Mouse (Mus musculus): ENCODE measurements around the gene Irs2. TPM values are rescaled to one million over a fixed set of nuclear protein-coding genes. Genes with fewer than 3 reads are reported as not detected.

Gene Irs2
- total RNA-seq, 1 experiment from 2014 or later: 31.1 TPM

DNA sequence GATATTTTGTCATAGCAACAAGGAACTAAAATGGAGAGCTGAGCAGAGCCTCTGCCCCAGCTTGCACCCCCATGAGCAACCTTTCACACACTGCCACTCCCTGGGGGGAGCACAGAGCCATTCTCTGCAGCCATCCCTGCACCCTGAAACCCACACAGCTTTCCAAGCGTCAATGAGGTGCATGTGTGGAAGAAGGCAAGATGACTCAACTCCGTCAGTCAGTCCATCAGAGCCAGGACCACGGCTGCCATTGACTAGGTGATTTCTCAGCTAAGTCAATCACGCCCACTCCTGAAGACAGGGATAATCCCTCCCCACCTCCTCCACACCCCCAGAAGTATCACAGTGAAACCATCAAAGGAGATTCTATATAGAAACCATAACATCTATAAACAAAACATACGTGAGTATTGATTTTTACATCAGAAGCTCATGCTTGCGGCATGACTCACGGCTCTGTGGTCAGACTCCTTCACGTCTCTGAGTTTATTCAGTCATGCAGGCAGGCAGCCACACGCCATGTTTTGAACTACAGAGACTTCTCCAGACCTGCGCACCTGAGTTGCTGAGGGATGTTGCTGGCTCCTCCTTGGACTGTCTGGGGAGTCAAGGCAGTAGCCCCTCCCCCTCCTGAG, 14.6 kb downstream of the Irs2 start:
- no peak for ATAC-seq (replicated peaks; ENCODE audit: insufficient number of reproducible peaks, low FRiP score, low TSS enrichment, poor library complexity, severe bottlenecking)

DNA sequence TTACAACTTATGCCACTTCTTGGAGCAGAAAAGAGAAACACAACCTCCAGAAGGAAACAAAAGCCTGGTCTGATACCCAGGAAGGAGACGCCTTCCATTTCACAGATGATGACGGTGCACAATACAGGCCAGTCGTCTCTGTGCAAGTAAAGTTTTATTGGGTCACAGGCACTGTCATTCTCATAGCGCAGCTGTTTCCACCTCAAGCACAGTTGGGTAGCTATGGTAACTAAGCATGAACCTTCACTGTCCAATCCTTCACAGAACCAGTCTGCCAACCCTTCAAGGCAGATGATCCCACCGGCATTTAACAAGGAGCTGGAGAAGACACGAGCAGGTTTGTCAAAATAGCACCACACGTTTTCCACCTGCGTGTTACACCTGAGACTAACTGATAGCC, 16.2 kb downstream of the Irs2 start:
- no peak for ATAC-seq (replicated peaks; ENCODE audit: insufficient number of reproducible peaks, low FRiP score, low TSS enrichment, poor library complexity, severe bottlenecking)

DNA sequence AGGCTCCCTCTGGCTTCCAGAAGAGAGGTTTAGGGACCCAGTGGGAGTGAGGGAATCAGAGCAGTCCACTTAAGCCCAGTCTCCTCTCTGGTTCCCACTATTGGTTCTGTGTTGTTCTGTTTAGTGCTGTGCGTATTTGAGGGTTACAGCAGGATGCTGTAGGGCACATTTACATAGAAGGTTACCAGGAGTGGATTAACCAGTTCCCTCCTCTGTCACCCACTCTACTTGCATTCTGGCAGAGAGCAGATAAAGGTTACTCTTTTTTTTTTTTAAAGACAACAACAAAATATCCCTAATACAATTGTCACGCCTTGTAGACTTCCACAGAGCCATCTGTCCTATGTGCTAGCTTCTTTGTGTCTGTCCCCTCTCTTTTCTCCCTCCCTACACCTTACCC, 16.9 kb downstream of the Irs2 start:
- no peak for ATAC-seq (replicated peaks; ENCODE audit: insufficient number of reproducible peaks, low FRiP score, low TSS enrichment, poor library complexity, severe bottlenecking)

DNA sequence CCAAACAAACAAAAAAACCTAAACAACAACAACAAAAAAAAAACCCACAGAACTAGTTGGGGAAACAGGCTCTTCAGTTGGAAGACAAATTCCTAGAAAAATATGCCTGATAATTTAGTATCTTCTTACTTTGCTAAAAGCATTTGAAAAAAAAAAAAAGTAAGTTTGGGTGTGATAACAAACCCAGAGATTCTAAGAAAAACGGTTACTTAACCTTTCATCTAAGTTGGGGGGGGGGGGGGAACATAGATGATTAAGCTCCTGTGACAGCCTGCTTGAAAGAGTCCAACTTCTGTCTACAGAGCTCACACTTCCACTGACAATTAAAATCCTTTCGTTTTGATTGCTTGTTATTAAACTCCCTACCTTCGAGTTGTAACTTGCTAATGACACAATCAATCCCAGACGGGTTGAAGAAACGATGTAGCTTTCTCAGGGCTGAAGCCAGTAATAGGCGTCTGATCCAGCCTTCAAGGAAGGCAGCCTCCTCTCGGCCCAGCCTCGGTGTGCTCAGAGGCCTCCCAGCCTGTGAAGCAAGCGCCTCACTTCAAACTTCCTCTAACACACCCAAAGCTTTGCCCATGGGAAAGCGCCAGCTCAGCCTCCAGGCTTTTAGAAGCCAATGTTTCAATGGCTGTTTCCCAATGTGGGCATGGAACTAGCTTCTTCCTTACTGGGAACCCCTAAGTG, 17.7 kb downstream of the Irs2 start:
- ATAC-seq (replicated peaks; ENCODE audit: insufficient number of reproducible peaks, low FRiP score, low TSS enrichment, poor library complexity, severe bottlenecking): no peak

DNA sequence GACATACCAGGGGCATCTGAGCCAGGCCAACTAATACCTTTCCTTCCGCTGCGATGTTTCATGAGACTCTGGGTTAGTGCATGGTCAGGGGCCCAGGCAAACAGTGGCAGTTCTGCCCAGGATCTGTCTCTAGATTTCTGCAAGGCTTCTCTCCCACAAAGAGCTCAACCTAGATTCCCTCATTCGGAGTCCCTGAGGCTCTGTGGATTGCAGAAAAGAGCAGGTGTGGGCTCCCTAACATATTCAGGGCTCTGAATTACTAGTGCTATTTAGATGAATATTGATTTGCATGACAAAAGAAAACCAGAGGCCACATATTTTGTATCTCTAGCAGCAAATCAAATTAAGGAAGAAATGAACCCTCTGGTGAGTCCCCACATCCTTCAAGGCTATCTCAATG, 18.3 kb downstream of the Irs2 start:
- no peak for ATAC-seq (replicated peaks; ENCODE audit: insufficient number of reproducible peaks, low FRiP score, low TSS enrichment, poor library complexity, severe bottlenecking)

DNA sequence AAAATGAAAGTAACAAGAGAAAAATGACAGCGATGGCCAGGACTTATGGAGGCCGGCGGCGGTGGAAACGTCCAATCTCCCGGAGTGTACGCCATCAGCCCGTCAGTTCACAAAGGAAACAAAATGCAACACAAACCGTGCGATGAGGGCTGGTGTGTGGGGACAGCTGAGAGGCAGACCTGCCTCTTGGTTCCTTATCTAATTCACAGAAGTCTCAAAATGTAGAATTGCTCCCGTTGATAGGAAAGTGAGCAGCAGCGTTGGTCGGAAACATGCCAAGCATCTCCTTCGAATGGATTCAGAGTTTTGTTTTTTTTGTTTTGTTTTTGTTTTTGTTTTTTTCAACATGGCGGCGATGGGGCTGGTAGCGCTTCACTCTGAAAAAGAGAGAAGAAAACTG, 21.6 kb downstream of the Irs2 start:
- no peak for ATAC-seq (replicated peaks; ENCODE audit: insufficient number of reproducible peaks, low FRiP score, low TSS enrichment, poor library complexity, severe bottlenecking)

DNA sequence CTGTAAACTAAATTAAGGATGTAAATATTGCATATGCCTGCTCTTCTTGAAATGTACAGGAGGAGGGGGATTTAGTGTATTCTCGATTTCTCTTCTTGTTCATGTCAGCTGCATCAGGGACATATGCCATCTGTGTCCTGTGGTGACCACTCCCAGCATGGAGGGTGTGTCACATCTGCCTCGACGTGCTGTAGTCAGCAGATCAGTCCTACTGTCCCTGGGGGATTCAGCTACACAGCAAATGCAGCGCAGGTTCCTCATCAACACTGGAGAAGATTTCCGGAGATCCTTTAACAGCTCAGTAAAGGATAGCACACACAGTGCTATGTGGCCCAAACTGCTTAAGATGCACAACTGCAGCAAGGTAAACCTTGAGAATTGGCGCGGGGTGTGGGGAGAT, 23.2 kb downstream of the Irs2 start:
- ATAC-seq (replicated peaks; ENCODE audit: insufficient number of reproducible peaks, low FRiP score, low TSS enrichment, poor library complexity, severe bottlenecking): no peak

DNA sequence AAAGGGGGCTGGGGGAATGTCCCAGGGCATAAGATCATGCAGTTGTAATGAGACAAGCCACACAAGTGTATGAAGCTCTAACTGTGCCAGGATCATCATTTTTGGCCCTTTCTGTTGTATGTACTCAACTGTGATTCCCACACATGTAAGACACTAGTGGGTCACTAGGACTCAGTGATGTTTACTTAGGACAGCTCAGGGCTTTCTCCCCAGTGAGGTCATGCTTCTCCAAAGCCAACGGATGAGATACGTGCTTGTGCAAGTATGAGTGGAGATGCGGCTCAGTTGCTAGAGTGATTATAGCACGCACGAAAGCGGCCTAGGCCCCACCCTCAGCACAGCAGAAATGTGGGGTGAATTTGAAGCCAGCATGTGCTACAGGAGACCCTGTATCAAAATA, 27.4 kb downstream of the Irs2 start:
- no peak for ATAC-seq (replicated peaks; ENCODE audit: insufficient number of reproducible peaks, low FRiP score, low TSS enrichment, poor library complexity, severe bottlenecking)

DNA sequence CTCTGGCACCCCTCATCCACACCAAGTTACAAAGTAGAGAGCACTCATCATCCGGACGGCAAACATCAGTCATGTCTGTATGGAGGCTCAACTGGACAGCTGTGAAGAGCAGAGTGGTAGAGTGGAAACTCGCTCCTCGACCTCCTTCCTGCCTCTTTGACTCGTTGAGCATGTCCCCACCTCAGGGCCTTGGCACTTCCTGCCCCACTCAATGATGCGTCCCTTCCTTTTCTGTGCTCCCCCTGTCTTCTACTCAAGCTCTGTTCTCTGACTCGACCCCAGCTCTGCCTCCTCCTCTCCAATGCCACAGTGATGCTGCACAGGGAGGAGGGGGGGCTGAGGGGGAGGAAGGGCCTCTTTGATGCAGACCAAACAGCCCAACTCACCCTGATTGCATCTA, 28.3 kb downstream of the Irs2 start:
- ATAC-seq (replicated peaks; ENCODE audit: insufficient number of reproducible peaks, low FRiP score, low TSS enrichment, poor library complexity, severe bottlenecking): no peak

DNA sequence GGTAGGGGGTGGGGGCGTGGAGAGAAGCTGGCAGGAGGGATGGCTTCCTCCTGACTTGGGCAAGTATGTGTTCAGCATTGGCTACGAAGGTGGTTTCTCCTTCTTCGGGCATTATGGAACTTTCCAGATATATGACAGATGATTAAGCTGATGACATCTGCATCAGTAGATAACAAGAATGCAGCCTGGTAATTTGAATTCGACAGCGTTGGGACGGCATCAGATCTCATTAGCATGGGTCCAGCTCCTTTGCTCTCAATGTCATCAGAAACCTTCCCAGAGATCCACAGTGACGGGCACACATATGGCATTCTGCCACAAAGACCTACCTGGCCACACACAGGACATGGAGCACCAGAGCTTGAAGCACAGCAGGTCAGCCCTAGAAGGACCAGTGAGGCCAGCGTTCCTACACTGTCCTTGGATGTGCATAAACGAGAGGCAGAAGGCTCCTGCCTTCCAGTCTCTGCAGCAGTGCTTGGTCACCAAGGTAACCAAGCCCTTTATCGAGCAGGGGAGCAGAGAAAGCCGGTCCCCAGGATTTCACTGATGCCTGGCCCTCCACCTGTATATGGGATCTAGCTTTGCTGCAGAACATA, 29.0 kb downstream of the Irs2 start:
- no peak for ATAC-seq (replicated peaks; ENCODE audit: insufficient number of reproducible peaks, low FRiP score, low TSS enrichment, poor library complexity, severe bottlenecking)

DNA sequence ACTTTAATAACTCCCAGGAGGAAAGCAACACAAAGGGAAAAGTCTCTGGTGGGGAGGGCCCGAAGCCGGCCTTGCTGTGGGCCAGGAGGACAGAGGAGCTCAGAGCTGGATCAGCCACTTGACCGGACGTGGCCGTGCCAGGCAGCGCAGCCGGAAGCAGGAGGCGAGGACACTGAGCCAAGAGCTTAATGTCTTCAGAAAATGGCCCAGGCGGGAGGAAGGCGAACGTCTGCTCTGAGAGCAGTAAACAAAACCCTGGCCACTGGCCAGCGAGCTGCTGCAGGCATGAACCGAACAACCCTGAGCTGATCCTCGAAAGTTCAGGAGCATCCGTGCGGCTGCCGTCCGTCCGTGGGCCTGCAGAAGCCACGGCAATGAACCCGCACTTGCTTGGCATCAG, 29.9 kb downstream of the Irs2 start:
- no peak for ATAC-seq (replicated peaks; ENCODE audit: insufficient number of reproducible peaks, low FRiP score, low TSS enrichment, poor library complexity, severe bottlenecking)

DNA sequence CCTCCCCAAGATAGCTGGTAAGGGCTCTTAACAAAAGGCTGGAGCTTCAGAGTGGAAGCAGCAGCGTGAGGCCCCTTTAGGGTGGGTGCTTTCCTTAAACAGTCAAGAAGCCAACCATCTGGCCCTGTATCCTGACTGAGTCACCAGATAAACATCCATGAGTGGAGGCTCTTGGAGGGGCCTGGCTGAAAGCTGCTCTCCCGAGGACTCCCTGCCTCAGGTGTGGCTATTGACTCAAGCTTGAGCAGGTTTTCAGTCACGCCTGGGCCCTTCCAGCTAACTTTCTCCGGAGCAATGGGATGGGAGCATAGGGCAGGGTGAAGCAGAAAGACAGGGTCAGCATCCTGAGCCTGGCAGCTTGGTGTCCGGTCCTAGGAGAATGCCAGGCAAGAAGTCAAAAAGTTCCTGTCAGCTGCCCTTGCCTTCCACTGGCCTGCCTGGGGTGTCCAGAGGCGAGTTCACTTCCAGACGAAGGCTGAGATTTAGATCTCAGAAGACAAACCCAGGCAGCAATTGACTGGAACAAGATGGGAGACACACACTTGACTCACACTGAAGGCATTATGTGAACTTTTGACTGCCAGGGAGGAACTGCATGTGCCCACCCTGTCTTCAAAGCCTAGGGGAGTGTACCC, 30.4 kb downstream of the Irs2 start:
- ATAC-seq (replicated peaks; ENCODE audit: insufficient number of reproducible peaks, low FRiP score, low TSS enrichment, poor library complexity, severe bottlenecking): no peak

DNA sequence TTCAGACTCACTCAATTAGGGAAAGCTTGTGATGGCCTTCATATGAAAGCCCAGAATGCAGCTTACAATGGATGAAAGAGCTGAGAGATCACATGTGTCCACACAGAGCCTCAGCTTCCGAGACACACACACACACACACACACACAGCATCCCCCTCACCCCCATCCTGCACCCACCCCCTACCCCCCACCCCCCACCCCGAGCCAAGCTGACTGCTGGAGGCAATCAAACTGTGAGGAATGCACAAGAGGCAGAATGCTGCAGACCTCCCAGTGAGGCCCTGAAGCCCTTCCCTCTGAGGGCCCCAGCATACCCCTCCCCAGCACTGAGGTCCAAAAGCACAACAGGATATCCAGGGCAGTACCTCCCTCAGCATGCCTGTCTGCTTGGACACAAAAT, 33.6 kb downstream of the Irs2 start:
- no peak for ATAC-seq (replicated peaks; ENCODE audit: insufficient number of reproducible peaks, low FRiP score, low TSS enrichment, poor library complexity, severe bottlenecking)

DNA sequence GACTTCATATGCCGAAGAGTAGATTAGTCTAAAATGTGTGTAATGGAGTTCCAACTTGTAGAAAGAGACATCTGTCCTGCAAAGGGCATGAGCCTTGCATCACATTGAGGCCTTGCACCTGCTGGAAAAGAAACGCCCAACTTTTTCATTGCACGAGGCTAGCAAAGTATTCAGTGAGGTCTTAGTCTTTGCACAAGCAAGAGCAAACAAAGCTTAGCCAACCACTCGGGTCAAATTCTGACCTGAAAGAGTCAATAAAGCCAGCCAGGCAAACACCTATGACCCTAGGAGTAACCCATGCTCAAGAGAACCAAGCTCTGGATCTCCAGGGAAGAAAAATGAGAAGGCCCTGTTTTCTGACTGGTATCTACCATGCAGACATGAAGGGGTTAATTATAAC, 34.1 kb downstream of the Irs2 start:
- ATAC-seq (replicated peaks; ENCODE audit: insufficient number of reproducible peaks, low FRiP score, low TSS enrichment, poor library complexity, severe bottlenecking): no peak

DNA sequence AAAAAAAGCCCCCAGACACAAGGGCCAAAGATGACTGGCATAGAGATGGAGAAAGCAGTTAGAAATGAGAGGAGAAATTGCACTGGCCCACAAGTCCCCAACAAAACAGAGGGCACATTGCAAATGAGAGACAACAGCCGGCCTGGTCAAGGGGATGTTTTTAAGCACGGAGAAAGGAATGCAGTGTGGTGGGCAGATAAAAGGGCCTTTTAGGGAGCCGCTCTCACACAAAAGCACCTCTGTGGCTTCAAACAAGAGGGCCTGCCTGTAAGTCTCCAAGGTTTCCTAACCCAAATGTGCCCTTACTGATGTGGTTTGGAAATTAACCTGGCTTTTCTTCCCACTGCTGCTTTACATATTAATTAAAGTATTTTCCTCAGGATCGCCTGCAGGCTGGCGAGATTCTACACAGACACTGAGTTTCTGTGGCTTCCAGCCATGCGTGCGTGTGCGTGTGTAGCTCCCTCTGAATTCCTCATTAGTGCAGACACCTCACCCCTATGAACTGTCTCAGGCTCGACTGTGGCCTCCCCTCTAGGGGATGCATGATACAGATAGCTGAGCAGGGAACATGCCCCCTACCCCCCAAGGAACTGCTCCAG, 35.3 kb downstream of the Irs2 start:
- no peak for ATAC-seq (replicated peaks; ENCODE audit: insufficient number of reproducible peaks, low FRiP score, low TSS enrichment, poor library complexity, severe bottlenecking)

DNA sequence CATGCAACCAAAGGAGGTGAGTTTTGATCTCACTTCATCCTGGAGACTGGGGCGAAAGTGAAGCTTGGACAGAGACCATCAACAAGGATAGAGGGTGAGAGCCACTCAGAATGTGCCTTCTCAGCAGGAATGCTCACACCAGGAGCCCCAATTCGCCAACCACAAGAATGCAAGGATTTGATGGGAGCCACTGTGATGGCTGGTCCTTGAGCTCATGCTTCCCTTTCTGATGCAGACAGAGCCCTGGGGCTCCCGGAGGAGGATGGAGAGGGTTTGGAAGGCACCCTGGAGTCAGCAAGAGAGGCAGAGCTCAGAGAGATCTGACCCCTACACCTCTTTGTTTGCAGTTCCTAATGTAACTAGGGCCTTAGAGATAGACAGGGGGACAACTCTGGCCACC, 36.3 kb downstream of the Irs2 start:
- ATAC-seq (replicated peaks; ENCODE audit: insufficient number of reproducible peaks, low FRiP score, low TSS enrichment, poor library complexity, severe bottlenecking): no peak

DNA sequence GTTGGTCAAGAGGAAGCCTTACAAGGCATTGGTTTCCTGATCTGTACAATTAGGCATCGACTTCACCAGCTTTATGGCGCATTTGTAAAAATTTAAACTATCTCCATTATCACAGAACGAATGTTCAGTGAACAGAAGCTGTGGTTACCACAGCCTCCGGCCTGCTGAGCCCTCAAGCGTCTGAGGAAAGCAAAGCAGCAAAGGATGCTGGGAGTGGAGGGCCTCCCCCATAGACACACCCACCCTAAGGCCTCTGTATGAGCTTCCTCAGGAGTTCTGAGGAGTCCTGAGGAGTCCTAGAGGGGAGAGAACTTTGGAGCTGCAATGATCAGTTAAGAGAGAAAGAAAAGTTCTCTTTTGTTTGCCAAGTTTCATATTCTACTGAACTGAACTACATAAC, 36.7 kb downstream of the Irs2 start:
- ATAC-seq (replicated peaks; ENCODE audit: insufficient number of reproducible peaks, low FRiP score, low TSS enrichment, poor library complexity, severe bottlenecking): no peak

DNA sequence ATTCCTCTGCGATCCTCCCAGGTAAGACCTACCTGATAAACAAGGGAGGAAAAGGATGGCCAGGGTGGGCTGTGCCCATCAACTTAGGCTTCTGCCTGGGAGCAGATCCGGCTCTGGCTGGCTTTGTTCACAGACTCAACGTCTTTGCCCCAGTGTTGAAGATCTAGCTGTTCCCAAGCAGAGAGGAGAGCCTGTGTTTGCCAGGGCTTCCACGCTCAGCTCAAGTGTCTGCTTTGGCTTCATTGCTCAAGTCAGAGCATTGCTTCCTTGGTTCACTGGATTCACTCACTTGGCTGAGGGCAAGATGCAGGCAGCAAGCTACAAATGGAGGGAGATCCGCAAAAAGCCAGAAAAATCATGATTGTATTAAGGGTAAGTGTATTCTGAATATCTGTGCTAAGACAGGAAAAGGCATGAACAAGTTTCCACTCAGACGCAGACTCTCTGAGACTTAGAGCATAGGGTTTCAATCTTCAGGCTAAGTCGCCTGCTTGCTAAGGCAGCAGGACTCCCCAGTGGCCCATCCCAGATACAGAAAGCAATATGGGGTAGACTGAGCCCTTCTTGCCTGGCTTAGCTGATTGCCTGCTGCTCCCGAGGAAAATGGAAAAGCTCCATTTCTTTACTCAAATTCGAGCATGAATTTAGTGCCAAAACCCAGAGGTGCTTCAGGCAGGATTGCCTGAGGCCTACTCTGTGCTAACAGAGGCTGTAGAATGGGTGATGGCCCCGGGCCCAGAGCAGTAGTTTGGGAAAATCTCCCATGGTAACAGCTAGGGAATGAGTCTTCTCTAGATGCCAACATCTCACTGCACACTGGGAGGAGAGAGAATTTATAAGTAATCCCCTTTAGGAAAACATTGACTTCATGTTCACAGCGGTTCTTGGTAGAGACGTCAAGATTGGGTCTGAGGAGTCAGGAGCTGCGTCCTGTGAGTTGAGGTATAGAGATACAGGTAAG, 37.5 kb downstream of the Irs2 start:
- ATAC-seq (replicated peaks; ENCODE audit: insufficient number of reproducible peaks, low FRiP score, low TSS enrichment, poor library complexity, severe bottlenecking): no peak

DNA sequence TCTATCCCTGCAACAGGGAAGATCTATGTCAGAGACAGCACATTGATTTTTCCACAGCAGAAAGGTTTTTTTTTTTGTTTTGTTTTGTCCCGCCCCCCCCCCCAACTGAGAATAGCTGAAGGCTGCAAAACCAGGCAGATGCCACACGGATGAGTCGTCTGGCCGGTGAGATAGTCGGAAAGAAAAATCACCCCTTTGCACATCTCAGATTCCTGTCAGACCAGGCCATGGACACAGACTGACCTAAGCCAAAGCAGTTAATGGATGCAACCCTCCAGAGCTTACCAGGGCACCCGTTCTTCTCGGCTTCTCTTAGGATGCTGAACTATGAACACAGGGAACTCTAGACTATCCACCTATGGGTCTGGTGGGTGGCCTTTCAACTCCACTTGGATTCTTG, 39.6 kb downstream of the Irs2 start:
- ATAC-seq (replicated peaks; ENCODE audit: insufficient number of reproducible peaks, low FRiP score, low TSS enrichment, poor library complexity, severe bottlenecking): no peak
